Mouse (Mus musculus): ENCODE measurements at regions not wholly inside any gene's neighbourhood (a gene's known extent, or its start where the extent isn't known, plus 50 kb on each side); places are given as distances from the start of the nearest gene placed in this dataset.

DNA sequence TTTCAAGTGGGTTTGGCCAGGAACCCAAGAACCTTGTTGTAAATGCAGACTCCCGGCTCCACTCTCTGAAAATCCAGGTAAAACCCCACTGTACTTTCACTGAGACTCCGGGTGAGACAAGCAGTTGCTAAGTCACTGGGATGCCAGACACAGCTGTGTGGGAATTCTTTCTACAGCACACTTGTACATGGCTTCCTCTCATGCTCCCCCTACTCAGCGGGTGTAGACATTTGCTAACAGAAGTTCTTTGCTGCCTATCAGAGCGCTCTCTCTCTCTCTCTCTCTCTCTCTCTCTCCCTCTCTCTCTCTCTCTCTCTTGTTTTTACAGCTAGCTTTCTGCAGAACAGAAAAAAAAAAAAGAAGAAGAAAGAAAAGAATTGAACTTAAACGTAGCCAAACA, 450.2 kb downstream of the Ccdc171 start:
- TF ChIP-seq CTCF (IDR thresholded peaks at IDR 0.05 in 2 of 3, conservative IDR thresholded peaks at IDR 0.05 in 1 of 3; ENCODE audit: control insufficient read depth in 1 of 3, insufficient read depth in 1 of 3, low read depth in 2 of 3, low read length in 3 of 3, poor library complexity in 1 of 3, severe bottlenecking in 1 of 3) (no peak), POLR2A (IDR thresholded peaks at IDR 0.05; ENCODE audit: control insufficient read depth in 1 of 2, insufficient read depth in 1 of 2, low read depth in 1 of 2, low read length in 2 of 2, poor library complexity in 1 of 2) (no peak), MAFK (IDR thresholded peaks at IDR 0.05; ENCODE audit: borderline replicate concordance, low read depth, low read length) (no peak), EP300 (IDR thresholded peaks at IDR 0.05; ENCODE audit: low read depth in 1 of 2, low read length in 2 of 2) (no peak), TAL1 (IDR thresholded peaks at IDR 0.05; ENCODE audit: low read length) (no peak), HCFC1 (IDR thresholded peaks at IDR 0.05; ENCODE audit: low read depth, low read length) (no peak), ZKSCAN1 (IDR thresholded peaks at IDR 0.05; ENCODE audit: low read depth, low read length) (no peak), JUND (IDR thresholded peaks at IDR 0.05; ENCODE audit: low read depth, low read length) (no peak)

Measured in MEL (cell line).